Mouse (Mus musculus) liver, embryonic 14.5 days (tissue): ENCODE data around the gene Il6ra.

Experiments
- CTCF ChIP-seq: IDR thresholded peaks from 2 replicates; pipeline ENCODE4 v1.5.1; 2016; ENCODE audit warnings: antibody characterized with exemption, low read depth, control low read depth
- EP300 ChIP-seq: IDR thresholded peaks from 2 replicates; pipeline ENCODE4 v1.6.1; 2016; ENCODE audit warnings: antibody characterized with exemption, low read depth

GRCm38 (mm10) chr3:89818605-89819004 lies 94.4 kb downstream of the Il6ra start:
- TF ChIP-seq CTCF (no peak), EP300 (no peak)
